Mouse (Mus musculus): ENCODE measurements around the gene Foxa1. TPM values are rescaled to one million over a fixed set of nuclear protein-coding genes. Genes with fewer than 3 reads are reported as not detected.

The Foxa1 gene
- total and polyA plus RNA-seq, 2 experiments = 4.1 to 15.2 TPM

DNA sequence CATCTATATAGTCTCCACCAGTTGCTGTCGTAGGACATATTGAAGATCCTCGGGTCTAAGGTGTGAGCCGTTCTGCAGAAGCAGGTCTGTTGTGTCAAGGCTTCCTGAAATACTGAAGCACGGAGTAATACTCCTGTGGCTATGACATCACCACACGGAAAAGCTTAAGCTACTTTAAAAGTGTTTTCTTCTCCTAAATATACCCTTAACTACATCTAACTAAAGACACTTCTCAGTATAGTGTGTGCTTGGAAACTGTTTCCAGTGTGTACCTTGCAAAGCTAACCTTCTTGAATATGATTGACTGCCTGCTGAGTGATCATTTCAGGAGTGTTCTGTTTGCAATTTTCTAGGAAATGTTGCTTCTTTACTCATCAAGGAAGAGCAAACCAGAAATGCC, 35.2 kb downstream of the Foxa1 start:
- Histone ChIP-seq H3K27ac (replicated peaks; ENCODE audit: insufficient read depth, low read depth, low read length) (no peak overlapping the region), H3K9ac (ENCODE audit: low read depth, low read length) (no peak overlapping the region), H3K27me3 (ENCODE audit: control insufficient read depth, insufficient read depth, low read length) (no peaks in the 10 kb centered on the region), H3K79me2 (ENCODE audit: control insufficient read depth, insufficient read depth, low read length) (no peaks in the 10 kb centered on the region), H3K36me3 (ENCODE audit: control insufficient read depth, insufficient read depth, low read length) (no peaks in the 10 kb centered on the region), H3K4me3 (ENCODE audit: insufficient read depth, low read depth, low read length) (no peak overlapping the region), H3K4me1 (ENCODE audit: control insufficient read depth, insufficient read depth, low read length) (no peaks in the 10 kb centered on the region)
- DNase-seq (ENCODE audit: extremely low read depth, low read depth, low spot score) = no peak
- TF ChIP-seq POLR2A (IDR thresholded peaks at IDR 0.05; ENCODE audit: extremely low read depth, insufficient read depth, low read length) (no peak), CTCF (IDR thresholded peaks at IDR 0.05; ENCODE audit: low read depth, low read length) (no peak)
- WGBS = 92% methylated on average over 5 of the region's 5 CpGs

- no peak for DNase-seq (ENCODE audit: extremely low read depth, low read depth, low spot score)
Observed at GRCm38 (mm10) chr12:57511127-57511526, 35.6 kb downstream of the Foxa1 start.

DNA sequence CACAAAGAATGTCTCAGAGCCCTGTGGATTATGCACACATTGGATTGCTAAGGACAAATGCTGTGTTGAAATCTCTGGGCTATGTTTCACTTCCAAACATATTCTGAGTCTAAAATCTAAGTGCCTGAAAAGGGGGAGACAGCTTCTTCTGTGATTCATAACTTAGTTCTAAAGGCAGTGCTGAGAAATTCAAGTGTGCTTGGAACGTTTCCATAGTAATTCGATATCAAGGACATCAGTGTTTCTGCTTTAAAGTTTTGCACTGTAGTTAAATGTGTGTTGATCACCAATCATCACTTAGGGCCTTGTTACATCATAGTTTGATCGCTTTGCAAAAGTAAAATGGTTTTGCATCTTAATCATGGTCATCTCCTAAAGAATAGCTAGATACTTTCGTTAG, 37.0 kb downstream of the Foxa1 start:
- Histone ChIP-seq H3K36me3 (ENCODE audit: control insufficient read depth, insufficient read depth, low read length) (no peaks in the 10 kb centered on the region), H3K27me3 (ENCODE audit: control insufficient read depth, insufficient read depth, low read length) (no peaks in the 10 kb centered on the region), H3K9ac (ENCODE audit: low read depth, low read length) (no peak overlapping the region), H3K79me2 (ENCODE audit: control insufficient read depth, insufficient read depth, low read length) (no peaks in the 10 kb centered on the region), H3K27ac (replicated peaks; ENCODE audit: insufficient read depth, low read depth, low read length) (no peak overlapping the region), H3K4me1 (ENCODE audit: control insufficient read depth, insufficient read depth, low read length) (no peaks in the 10 kb centered on the region), H3K4me3 (ENCODE audit: insufficient read depth, low read depth, low read length) (no peak overlapping the region)
- 78% methylated on average over 4 of the region's 4 CpGs for WGBS
- no peak for TF ChIP-seq CTCF (IDR thresholded peaks at IDR 0.05; ENCODE audit: low read depth, low read length)
- no peak for TF ChIP-seq POLR2A (IDR thresholded peaks at IDR 0.05; ENCODE audit: extremely low read depth, insufficient read depth, low read length)
- peak; percentile 16 for DNase-seq (ENCODE audit: extremely low read depth, low read depth, low spot score)

More at GRCm38 (mm10) chr12:57511127-57511526, 35.6 kb downstream of the Foxa1 start:
- TF ChIP-seq CTCF (IDR thresholded peaks at IDR 0.05; ENCODE audit: low read depth, low read length) (no peak), POLR2A (IDR thresholded peaks at IDR 0.05; ENCODE audit: extremely low read depth, insufficient read depth, low read length) (no peak)
- Histone ChIP-seq H3K27ac (replicated peaks; ENCODE audit: insufficient read depth, low read depth, low read length) (no peak overlapping the region), H3K27me3 (ENCODE audit: control insufficient read depth, insufficient read depth, low read length) (no peaks in the 10 kb centered on the region), H3K4me3 (ENCODE audit: insufficient read depth, low read depth, low read length) (no peak overlapping the region), H3K9ac (ENCODE audit: low read depth, low read length) (no peak overlapping the region), H3K4me1 (ENCODE audit: control insufficient read depth, insufficient read depth, low read length) (no peaks in the 10 kb centered on the region), H3K79me2 (ENCODE audit: control insufficient read depth, insufficient read depth, low read length) (no peaks in the 10 kb centered on the region), H3K36me3 (ENCODE audit: control insufficient read depth, insufficient read depth, low read length) (no peaks in the 10 kb centered on the region)
- WGBS = 87% methylated on average over 4 of the region's 4 CpGs

- TF ChIP-seq CTCF (IDR thresholded peaks at IDR 0.05; ENCODE audit: low read depth, low read length) = no peak
- TF ChIP-seq POLR2A (IDR thresholded peaks at IDR 0.05; ENCODE audit: extremely low read depth, insufficient read depth, low read length) = no peak
- H3K79me2 ChIP-seq (ENCODE audit: control insufficient read depth, insufficient read depth, low read length) = no peaks in the 10 kb centered on the region
- H3K27me3 ChIP-seq (ENCODE audit: control insufficient read depth, insufficient read depth, low read length) = no peaks in the 10 kb centered on the region
- H3K4me1 ChIP-seq (ENCODE audit: control insufficient read depth, insufficient read depth, low read length) = no peaks in the 10 kb centered on the region
- 54% methylated on average over 11 of the region's 11 CpGs for WGBS
- peak; percentile 37 for DNase-seq (ENCODE audit: extremely low read depth, low read depth, low spot score)
- no peaks in the 10 kb centered on the region for H3K36me3 ChIP-seq (ENCODE audit: control insufficient read depth, insufficient read depth, low read length)
- H3K4me3 ChIP-seq (ENCODE audit: insufficient read depth, low read depth, low read length) = no peak overlapping the region
- H3K27ac ChIP-seq (replicated peaks; ENCODE audit: insufficient read depth, low read depth, low read length) = no peak overlapping the region
- H3K9ac ChIP-seq (ENCODE audit: low read depth, low read length) = no peak overlapping the region
Observed at GRCm38 (mm10) chr12:57508938-57509337, 37.8 kb downstream of the Foxa1 start.

GRCm38 (mm10) chr12:57505329-57505728, 41.4 kb downstream of the Foxa1 start:
- H3K4me3 ChIP-seq (ENCODE audit: insufficient read depth, low read depth, low read length) = no peak overlapping the region
- H3K4me1 ChIP-seq (ENCODE audit: control insufficient read depth, insufficient read depth, low read length) = no peaks in the 10 kb centered on the region
- no peaks in the 10 kb centered on the region for H3K79me2 ChIP-seq (ENCODE audit: control insufficient read depth, insufficient read depth, low read length)
- TF ChIP-seq POLR2A (IDR thresholded peaks at IDR 0.05; ENCODE audit: extremely low read depth, insufficient read depth, low read length) (no peak), CTCF (IDR thresholded peaks at IDR 0.05; ENCODE audit: low read depth, low read length) (no peak)
- H3K9ac ChIP-seq (ENCODE audit: low read depth, low read length) = no peak overlapping the region
- H3K36me3 ChIP-seq (ENCODE audit: control insufficient read depth, insufficient read depth, low read length) = no peaks in the 10 kb centered on the region
- DNase-seq (ENCODE audit: extremely low read depth, low read depth, low spot score) = no peak
- 28% methylated on average over 7 of the region's 7 CpGs for WGBS
- no peaks in the 10 kb centered on the region for H3K27me3 ChIP-seq (ENCODE audit: control insufficient read depth, insufficient read depth, low read length)
- H3K27ac ChIP-seq (replicated peaks; ENCODE audit: insufficient read depth, low read depth, low read length) = no peak overlapping the region

DNA sequence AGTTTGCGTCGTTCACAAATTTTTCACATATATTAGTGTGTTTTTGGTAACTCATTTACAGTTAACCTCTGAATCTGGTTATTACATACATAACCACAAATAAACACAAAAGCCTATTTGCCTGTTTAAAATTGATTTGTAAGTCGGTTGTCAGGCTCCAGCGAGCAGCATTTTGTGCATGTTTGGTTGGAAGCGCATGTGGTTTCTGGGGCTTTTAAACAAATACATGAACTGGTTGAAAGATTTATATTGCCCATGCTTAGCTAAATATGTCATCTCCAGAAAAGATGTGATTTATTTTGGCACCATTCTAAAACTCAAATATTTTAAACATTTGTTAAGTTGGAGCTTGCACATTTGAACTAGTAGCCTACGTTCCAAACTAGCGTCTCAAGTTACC, 46.5 kb downstream of the Foxa1 start:
- Histone ChIP-seq H3K4me1 (ENCODE audit: control insufficient read depth, insufficient read depth, low read length) (peaks cover 4% of the 10 kb centered on the region), H3K4me3 (ENCODE audit: insufficient read depth, low read depth, low read length) (no peak overlapping the region), H3K27ac (replicated peaks; ENCODE audit: insufficient read depth, low read depth, low read length) (no peak overlapping the region), H3K79me2 (ENCODE audit: control insufficient read depth, insufficient read depth, low read length) (no peaks in the 10 kb centered on the region), H3K27me3 (ENCODE audit: control insufficient read depth, insufficient read depth, low read length) (no peaks in the 10 kb centered on the region), H3K36me3 (ENCODE audit: control insufficient read depth, insufficient read depth, low read length) (no peaks in the 10 kb centered on the region), H3K9ac (ENCODE audit: low read depth, low read length) (no peak overlapping the region)
- DNase-seq (ENCODE audit: extremely low read depth, low read depth, low spot score) = no peak
- WGBS = 93% methylated on average over 7 of the region's 7 CpGs
- TF ChIP-seq POLR2A (IDR thresholded peaks at IDR 0.05; ENCODE audit: extremely low read depth, insufficient read depth, low read length) (no peak), CTCF (IDR thresholded peaks at IDR 0.05; ENCODE audit: low read depth, low read length) (no peak)

Data from liver, adult 2 months (tissue).